Mouse (Mus musculus) megakaryocyte, embryonic 14.5 days (primary cell): ENCODE measurements around the gene Thy1. TPM values are rescaled to one million over a fixed set of nuclear protein-coding genes. Genes with fewer than 3 reads are reported as not detected.

Source experiments
- H3K27me3 ChIP-seq: replicated peaks from 2 replicates; pipeline ENCODE3; 2012; ENCODE audit warnings: inconsistent platforms
- H3K36me3 ChIP-seq: replicated peaks from 2 replicates; pipeline ENCODE3; 2012; ENCODE audit warnings: low read length, inconsistent platforms, mixed read lengths
- H3K4me1 ChIP-seq: 2 replicates; pipeline ENCODE4 v1.6.1; 2012; ENCODE audit warnings: inconsistent platforms
- H3K4me3 ChIP-seq: replicated peaks from 2 replicates; pipeline ENCODE3; 2012; ENCODE audit warnings: moderate library complexity, mild to moderate bottlenecking, inconsistent platforms
- H3K9me3 ChIP-seq: 2 replicates; pipeline ENCODE4 v1.6.1; 2012; ENCODE audit warnings: inconsistent platforms
- FLI1 ChIP-seq: IDR thresholded peaks from 2 replicates; pipeline ENCODE4 v1.6.1; 2012; ENCODE audit warnings: low read length, inconsistent platforms, mixed read lengths
- GATA1 ChIP-seq: IDR thresholded peaks from 3 replicates; pipeline ENCODE4 v1.6.1; 2012; ENCODE audit warnings: mixed read lengths, low read length, inconsistent platforms, borderline replicate concordance
- polyA plus RNA-seq: library from polyadenylated mRNA; stranded (reverse); fragments of >175 nt; gene quantifications from 2 replicates; pipeline ENCODE4 v1.2.3, GENCODE M21; 2012; ENCODE audit warnings: low replicate concordance; ENCODE audit not compliant: insufficient read depth

The Thy1 gene
- polyA plus RNA-seq, 1 experiment: 0.17 TPM

GRCm38 (mm10) chr9:44045158-44045883, 2.1 kb downstream of the Thy1 start:
- peaks cover 91% of the 10 kb centered on the region for H3K27me3 ChIP-seq
- no peak overlapping the region for H3K4me3 ChIP-seq
- TF ChIP-seq GATA1 (no peak), FLI1 (no peak)
- H3K4me1 ChIP-seq: peaks cover 19% of the 10 kb centered on the region
- H3K36me3 ChIP-seq: no peaks in the 10 kb centered on the region
- H3K9me3 ChIP-seq: peaks cover 18% of the 10 kb centered on the region

DNA sequence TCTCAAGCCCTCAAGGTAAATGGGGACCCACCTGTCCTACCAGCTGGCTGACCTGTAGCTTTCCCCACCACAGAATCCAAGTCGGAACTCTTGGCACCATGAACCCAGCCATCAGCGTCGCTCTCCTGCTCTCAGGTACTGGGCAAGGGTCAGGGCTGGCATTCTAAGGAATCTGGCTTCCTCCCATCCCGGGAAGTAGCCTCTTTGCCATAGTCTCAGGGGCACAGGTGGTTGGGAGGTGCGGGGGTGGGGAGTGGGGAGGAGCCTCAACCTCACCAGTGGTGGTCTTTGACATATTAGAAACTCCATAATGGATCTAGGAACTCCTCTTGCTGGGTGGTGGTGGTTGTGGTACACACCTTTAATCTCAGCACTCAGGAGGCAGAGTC, 2.7 kb downstream of the Thy1 start:
- peaks cover 93% of the 10 kb centered on the region for H3K27me3 ChIP-seq

GRCm38 (mm10) chr9:44046426-44046825, 3.2 kb downstream of the Thy1 start:
- H3K9me3 ChIP-seq: peaks cover 10% of the 10 kb centered on the region
- H3K36me3 ChIP-seq: no peaks in the 10 kb centered on the region
- TF ChIP-seq GATA1 (no peak), FLI1 (no peak)
- H3K4me1 ChIP-seq: peaks cover 16% of the 10 kb centered on the region
- peaks cover 91% of the 10 kb centered on the region for H3K27me3 ChIP-seq
- no peak overlapping the region for H3K4me3 ChIP-seq

More for the DNA sequence above, 2.7 kb downstream of the Thy1 start:
- Histone ChIP-seq H3K9me3 (peaks cover 14% of the 10 kb centered on the region), H3K4me1 (peaks cover 18% of the 10 kb centered on the region), H3K4me3 (no peak overlapping the region), H3K36me3 (no peaks in the 10 kb centered on the region)
- TF ChIP-seq FLI1 (no peak), GATA1 (no peak)

DNA sequence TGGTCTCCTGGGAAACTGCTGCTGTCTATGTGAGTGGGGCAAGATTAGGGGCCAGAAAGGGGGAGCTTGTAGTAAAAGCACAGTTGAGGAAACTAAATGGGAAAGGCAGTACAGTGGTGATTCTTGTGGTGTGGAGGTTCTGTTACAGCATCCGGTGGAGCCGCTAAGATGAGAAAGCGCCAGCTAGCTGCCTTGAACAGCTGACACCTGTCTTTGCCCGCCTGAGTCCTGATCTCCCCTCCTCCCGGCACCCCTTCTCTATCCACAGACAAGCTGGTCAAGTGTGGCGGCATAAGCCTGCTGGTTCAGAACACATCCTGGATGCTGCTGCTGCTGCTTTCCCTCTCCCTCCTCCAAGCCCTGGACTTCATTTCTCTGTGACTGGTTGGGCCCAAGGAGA, 3.9 kb downstream of the Thy1 start:
- Histone ChIP-seq H3K36me3 (no peaks in the 10 kb centered on the region), H3K27me3 (peaks cover 89% of the 10 kb centered on the region), H3K4me3 (no peak overlapping the region), H3K9me3 (peaks cover 9% of the 10 kb centered on the region), H3K4me1 (peaks cover 16% of the 10 kb centered on the region)
- no peak for TF ChIP-seq GATA1
- TF ChIP-seq FLI1: no peak

- peaks cover 3% of the 10 kb centered on the region for H3K9me3 ChIP-seq
- H3K4me1 ChIP-seq: peaks cover 16% of the 10 kb centered on the region
- H3K36me3 ChIP-seq: no peaks in the 10 kb centered on the region
- H3K4me3 ChIP-seq: no peak overlapping the region
- TF ChIP-seq FLI1 (no peak), GATA1 (no peak)
- peaks cover 84% of the 10 kb centered on the region for H3K27me3 ChIP-seq
Measured at GRCm38 (mm10) chr9:44047571-44048490, 4.6 kb downstream of the Thy1 start.

DNA sequence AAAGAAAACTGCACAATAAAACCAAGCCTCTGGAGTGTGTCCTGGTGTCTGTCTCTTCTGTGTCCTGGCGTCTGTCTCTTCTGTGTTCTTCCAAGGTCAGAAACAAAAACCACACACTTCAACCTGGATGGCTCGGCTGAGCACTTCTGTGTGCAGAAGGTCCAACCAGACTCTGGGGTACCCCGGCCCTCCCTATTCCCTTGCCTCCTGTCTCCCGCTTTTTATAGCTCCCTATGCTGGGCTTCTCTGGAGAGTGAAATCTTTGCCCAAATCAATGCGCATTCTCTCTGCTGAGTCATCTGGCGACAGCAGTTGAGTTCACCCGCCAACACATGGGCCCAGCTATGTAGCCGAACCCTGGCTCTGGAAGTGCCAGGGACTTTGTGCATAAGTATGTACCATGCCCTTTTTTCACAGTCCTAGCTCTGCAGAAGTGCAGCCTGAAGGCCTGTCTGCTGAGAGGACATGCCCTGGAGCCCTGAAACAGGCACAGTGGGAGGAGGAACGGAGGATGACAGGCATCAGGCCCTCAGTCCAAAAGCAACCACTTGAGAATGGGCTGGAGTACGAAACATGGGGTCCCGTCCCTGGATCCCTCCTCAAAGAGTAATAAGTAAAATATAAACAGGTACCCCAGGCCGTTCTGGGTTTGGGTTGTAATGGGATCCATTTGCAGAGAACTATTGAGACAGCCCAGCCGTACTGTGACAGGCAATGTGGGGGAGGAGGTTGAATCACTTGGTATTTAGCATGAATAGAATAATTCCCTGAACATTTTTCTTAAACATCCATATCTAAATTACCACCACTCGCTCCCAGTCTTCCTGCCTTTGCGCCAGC, 5.6 kb downstream of the Thy1 start:
- peaks cover 76% of the 10 kb centered on the region for H3K27me3 ChIP-seq
- no peaks in the 10 kb centered on the region for H3K36me3 ChIP-seq
- H3K9me3 ChIP-seq: no peaks in the 10 kb centered on the region
- no peak overlapping the region for H3K4me3 ChIP-seq
- peaks cover 9% of the 10 kb centered on the region for H3K4me1 ChIP-seq
- TF ChIP-seq GATA1 (no peak), FLI1 (no peak)

DNA sequence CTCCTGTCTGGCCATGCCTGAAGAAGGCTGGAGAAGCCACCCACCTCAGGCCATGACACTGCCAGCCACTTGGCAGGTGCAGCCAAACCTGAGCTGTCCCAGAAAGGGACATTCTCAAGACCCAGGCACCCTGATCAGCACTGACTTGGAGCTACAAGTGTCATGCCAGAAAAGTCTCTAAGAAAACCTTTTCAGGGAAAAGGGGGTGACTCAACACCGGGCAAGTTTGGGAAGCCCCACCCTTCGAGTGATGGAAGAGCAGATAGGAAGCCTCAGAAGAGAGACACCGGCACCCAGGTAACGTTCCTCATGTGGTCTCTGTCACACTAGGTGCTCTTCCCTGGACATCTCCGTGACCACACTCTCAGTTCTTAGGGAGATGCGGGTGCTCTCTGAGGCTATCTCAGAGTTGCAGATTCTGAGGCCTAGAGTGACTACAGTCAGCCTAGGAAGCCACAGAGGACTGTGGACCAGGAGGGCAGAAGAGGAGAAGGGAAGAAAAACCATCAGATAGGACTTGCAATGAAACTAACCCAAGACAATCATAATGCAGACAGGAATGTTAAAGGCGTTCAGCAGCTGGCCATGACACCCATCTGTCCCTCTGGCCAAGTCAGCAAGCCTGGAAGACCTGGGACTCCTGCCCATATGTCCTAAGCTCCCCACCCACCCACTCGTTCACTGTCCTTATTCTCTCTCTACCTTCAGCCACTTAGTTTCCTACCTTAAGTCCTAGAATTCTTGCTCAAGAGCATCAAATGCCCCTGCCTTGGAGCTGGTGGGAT, 6.4 kb downstream of the Thy1 start:
- peaks cover 68% of the 10 kb centered on the region for H3K27me3 ChIP-seq
- peaks cover 7% of the 10 kb centered on the region for H3K4me1 ChIP-seq
- H3K4me3 ChIP-seq: no peak overlapping the region
- H3K9me3 ChIP-seq: no peaks in the 10 kb centered on the region
- H3K36me3 ChIP-seq: no peaks in the 10 kb centered on the region
- TF ChIP-seq GATA1 (no peak), FLI1 (no peak)

- Histone ChIP-seq H3K4me3 (no peak overlapping the region), H3K9me3 (peaks cover 17% of the 10 kb centered on the region), H3K36me3 (no peaks in the 10 kb centered on the region), H3K27me3 (peaks cover 52% of the 10 kb centered on the region), H3K4me1 (no peaks in the 10 kb centered on the region; the same call in 1 of the 2 replicates)
- TF ChIP-seq FLI1 (no peak), GATA1 (no peak)
Measured at GRCm38 (mm10) chr9:44052855-44053254, 9.7 kb downstream of the Thy1 start.

GRCm38 (mm10) chr9:44053936-44054335, 10.8 kb downstream of the Thy1 start:
- H3K36me3 ChIP-seq: no peaks in the 10 kb centered on the region
- H3K4me1 ChIP-seq: no peaks in the 10 kb centered on the region
- no peak overlapping the region for H3K4me3 ChIP-seq
- H3K27me3 ChIP-seq: peaks cover 53% of the 10 kb centered on the region
- TF ChIP-seq FLI1 (no peak), GATA1 (no peak)
- peaks cover 17% of the 10 kb centered on the region for H3K9me3 ChIP-seq
